Mouse (Mus musculus) thymus, adult 2 months (tissue): ENCODE results near the gene Fam107b.

ENCODE experiments used
- CTCF ChIP-seq: fragments of 200-500 bp; IDR thresholded peaks from 2 replicates; pipeline ENCODE4 v1.5.1; 2012; ENCODE audit warnings: mild to moderate bottlenecking, control low read depth, low read length, moderate library complexity, borderline replicate concordance; ENCODE audit not compliant: control insufficient read depth, poor library complexity, insufficient read depth; ENCODE audit errors: extremely low read depth
- POLR2A ChIP-seq: fragments of 200-500 bp; IDR thresholded peaks from 2 replicates; pipeline ENCODE4 v1.6.1; 2012; ENCODE audit warnings: mild to moderate bottlenecking, low read length, control low read depth, moderate library complexity; ENCODE audit not compliant: control insufficient read depth, poor library complexity, insufficient read depth; ENCODE audit errors: extremely low read depth

- TF ChIP-seq CTCF (no peak), POLR2A (no peak)
Measured at GRCm38 (mm10) chr2:3621568-3621967, 51.3 kb downstream of the Fam107b start.
